Mouse (Mus musculus) MEL (cell line): ENCODE data around the gene Mipol1. TPM values are rescaled to one million over a fixed set of nuclear protein-coding genes. Genes with fewer than 3 reads are reported as not detected.

Experiments
- DNase-seq: peaks from one replicate; pipeline ENCODE4 v3.0.0; 2011; ENCODE audit warnings: low read depth, low spot score
- H3K27ac ChIP-seq: 2 replicates; pipeline ENCODE4 v1.5.1; 2012; ENCODE audit warnings: low read depth, mild to moderate bottlenecking, control low read depth, low read length, moderate library complexity; ENCODE audit not compliant: control insufficient read depth
- H3K27me3 ChIP-seq, 2 experiments: fragments of 150-350 bp in 1 of 2; sonication (generic) in 1 of 2; 2 replicates each; pipeline ENCODE4 v1.6.1; 2012; ENCODE audit warnings: low read length in 2 of 2, mild to moderate bottlenecking in 2 of 2, improper control_type of control experiment in 1 of 2, moderate library complexity in 1 of 2; ENCODE audit not compliant: insufficient read depth in 2 of 2, control insufficient read depth in 1 of 2
- H3K36me3 ChIP-seq, 2 experiments: 2 replicates each; pipeline ENCODE4 v1.6.1; 2012 to 2014; ENCODE audit warnings: low read length in 2 of 2, improper control_type of control experiment in 1 of 2, inconsistent platforms in 1 of 2, mild to moderate bottlenecking in 1 of 2; ENCODE audit not compliant: insufficient read depth in 2 of 2, control insufficient read depth in 1 of 2
- H3K4me1 ChIP-seq, 2 experiments: fragments of 150-350 bp in 1 of 2; sonication (generic) in 1 of 2; 2 replicates each; pipeline ENCODE4 v1.6.1; 2012; ENCODE audit warnings: low read length in 2 of 2, improper control_type of control experiment in 1 of 2, mild to moderate bottlenecking in 1 of 2; ENCODE audit not compliant: insufficient read depth in 2 of 2, control insufficient read depth in 1 of 2
- H3K4me3 ChIP-seq, 2 experiments: fragments of 150-350 bp in 1 of 2; sonication (generic) in 1 of 2; 2 replicates each; pipeline ENCODE4 v1.5.1; 2012; ENCODE audit warnings: low read depth in 2 of 2, low read length in 2 of 2, mild to moderate bottlenecking in 2 of 2, moderate library complexity in 2 of 2, control low read depth in 1 of 2, improper control_type of control experiment in 1 of 2; ENCODE audit not compliant: control insufficient read depth in 1 of 2, insufficient read depth in 1 of 2
- H3K79me2 ChIP-seq: 2 replicates; pipeline ENCODE4 v1.6.1; 2012; ENCODE audit warnings: mild to moderate bottlenecking, low read length, moderate library complexity; ENCODE audit not compliant: control insufficient read depth, poor library complexity, insufficient read depth
- H3K9ac ChIP-seq: 2 replicates; pipeline ENCODE4 v1.6.1; 2012; ENCODE audit warnings: low read depth, mild to moderate bottlenecking, control low read depth, low read length, moderate library complexity; ENCODE audit not compliant: control insufficient read depth, poor library complexity, severe bottlenecking
- H3K9me3 ChIP-seq: fragments of 150-350 bp; sonication (generic); replicated peaks from 2 replicates; pipeline ENCODE4 v1.6.1; 2012; ENCODE audit warnings: mild to moderate bottlenecking, low read length, improper control_type of control experiment, moderate library complexity; ENCODE audit not compliant: insufficient read depth
- BHLHE40 ChIP-seq: IDR thresholded peaks from 2 replicates; pipeline ENCODE4 v1.6.1; 2012; ENCODE audit warnings: low read depth, mild to moderate bottlenecking, inconsistent platforms, low read length, improper control_type of control experiment, borderline replicate concordance
- CTCF ChIP-seq, 3 experiments: IDR thresholded peaks in 2 of 3; conservative IDR thresholded peaks in 1 of 3; 2 replicates each; pipeline ENCODE4 v1.5.1; 2011 to 2012; ENCODE audit warnings: low read length in 3 of 3, low read depth in 2 of 3, mild to moderate bottlenecking in 2 of 3, improper control_type of control experiment in 1 of 3, inconsistent platforms in 1 of 3, mixed read lengths in 1 of 3, moderate library complexity in 1 of 3; ENCODE audit not compliant: control insufficient read depth in 1 of 3, insufficient read depth in 1 of 3, poor library complexity in 1 of 3, severe bottlenecking in 1 of 3
- EP300 ChIP-seq, 2 experiments: IDR thresholded peaks; 2 replicates each; pipeline ENCODE4 v1.6.1; 2011; ENCODE audit warnings: improper control_type of control experiment in 2 of 2, low read length in 2 of 2, low read depth in 1 of 2, mild to moderate bottlenecking in 1 of 2
- GATA1 ChIP-seq: IDR thresholded peaks from 2 replicates; pipeline ENCODE4 v1.6.1; 2011; ENCODE audit warnings: low read depth, low read length, improper control_type of control experiment
- MAFK ChIP-seq: IDR thresholded peaks from 2 replicates; pipeline ENCODE4 v1.6.1; 2011; ENCODE audit warnings: low read depth, mild to moderate bottlenecking, low read length, improper control_type of control experiment, borderline replicate concordance
- MAZ ChIP-seq: IDR thresholded peaks from 2 replicates; pipeline ENCODE4 v1.6.1; 2012; ENCODE audit warnings: low read depth, mild to moderate bottlenecking, inconsistent platforms, low read length, improper control_type of control experiment
- MYB ChIP-seq: IDR thresholded peaks from 2 replicates; pipeline ENCODE4 v1.6.1; 2011; ENCODE audit warnings: mild to moderate bottlenecking, low read depth, low read length, improper control_type of control experiment
- NRF1 ChIP-seq: IDR thresholded peaks from 2 replicates; pipeline ENCODE4 v1.6.1; 2014; ENCODE audit warnings: low read depth, mild to moderate bottlenecking, inconsistent platforms, low read length, improper control_type of control experiment, moderate library complexity; ENCODE audit not compliant: poor library complexity, insufficient read depth, severe bottlenecking
- RCOR1 ChIP-seq: IDR thresholded peaks from 2 replicates; pipeline ENCODE4 v1.6.1; 2012; ENCODE audit warnings: low read depth, mild to moderate bottlenecking, inconsistent platforms, low read length, improper control_type of control experiment
- SIN3A ChIP-seq: IDR thresholded peaks from 2 replicates; pipeline ENCODE4 v1.6.1; 2012; ENCODE audit warnings: low read length, improper control_type of control experiment, inconsistent platforms
- TBP ChIP-seq: IDR thresholded peaks from 2 replicates; pipeline ENCODE4 v1.8.0; 2011; ENCODE audit warnings: low read depth, low read length, improper control_type of control experiment
- TCF12 ChIP-seq: IDR thresholded peaks from 2 replicates; pipeline ENCODE4 v1.6.1; 2014; ENCODE audit warnings: low read depth, mild to moderate bottlenecking, inconsistent platforms, low read length, improper control_type of control experiment, moderate library complexity
- UBTF ChIP-seq: IDR thresholded peaks from 2 replicates; pipeline ENCODE4 v1.6.1; 2012; ENCODE audit warnings: low read depth, mild to moderate bottlenecking, inconsistent platforms, low read length, improper control_type of control experiment, moderate library complexity, borderline replicate concordance; ENCODE audit not compliant: insufficient read depth
- USF1 ChIP-seq: IDR thresholded peaks from 2 replicates; pipeline ENCODE4 v1.6.1; 2014; ENCODE audit warnings: low read depth, mild to moderate bottlenecking, inconsistent platforms, low read length, improper control_type of control experiment, moderate library complexity
- ZC3H11A ChIP-seq: IDR thresholded peaks from 2 replicates; pipeline ENCODE4 v1.6.1; 2012; ENCODE audit warnings: low read depth, mild to moderate bottlenecking, inconsistent platforms, low read length, improper control_type of control experiment
- ZKSCAN1 ChIP-seq: IDR thresholded peaks from 2 replicates; pipeline ENCODE4 v1.6.1; 2012; ENCODE audit warnings: low read depth, mild to moderate bottlenecking, inconsistent platforms, low read length, improper control_type of control experiment, moderate library complexity
- polyA plus RNA-seq, 2 experiments: library from polyadenylated mRNA; stranded (reverse) in 1 of 2; unstranded in 1 of 2; fragments of >175 nt in 1 of 2; fragments of >200 nt in 1 of 2; gene quantifications; 2 replicates each; pipeline versions ENCODE4 v1.2.1 to v1.2.4; 2012; ENCODE audit warnings: low replicate concordance in 2 of 2, low read depth in 1 of 2; ENCODE audit not compliant: insufficient read length in 2 of 2, insufficient read depth in 1 of 2, missing spikeins in 1 of 2
- total RNA-seq: library from RNA; depleted of rRNA; stranded (reverse); fragments of 300-350 nt; gene quantifications from 2 replicates; pipeline ENCODE4 v1.2.3, GENCODE M21; 2012

The Mipol1 gene
- total and polyA plus RNA-seq, 3 experiments, result 4.0 to 8.3 TPM; not detected in 1

- Histone ChIP-seq H3K9me3 (no peaks in the 10 kb centered on the region), H3K27ac (no peak overlapping the region), H3K4me3 (no peak overlapping the region), H3K4me1 (no peaks in the 10 kb centered on the region), H3K9ac (no peak overlapping the region), H3K27me3 (no peaks in the 10 kb centered on the region), H3K36me3 (no peaks in the 10 kb centered on the region), H3K79me2 (no peaks in the 10 kb centered on the region)
- no peak for TF ChIP-seq SIN3A
- no peak for TF ChIP-seq GATA1
- TF ChIP-seq MAFK, result no peak
- no peak for TF ChIP-seq NRF1
- TF ChIP-seq TCF12, result no peak
- no peak for TF ChIP-seq TBP
- TF ChIP-seq CTCF (IDR thresholded peaks at IDR 0.05 in 2 of 3, conservative IDR thresholded peaks at IDR 0.05 in 1 of 3; ENCODE audit: control insufficient read depth in 1 of 3, insufficient read depth in 1 of 3, low read depth in 2 of 3, low read length in 3 of 3, poor library complexity in 1 of 3, severe bottlenecking in 1 of 3), result no peak
- no peak for TF ChIP-seq UBTF
- DNase-seq, result no peak
Measured at GRCm38 (mm10) chr12:57424902-57425301, 194.7 kb downstream of the Mipol1 start.

GRCm38 (mm10) chr12:57428243-57428642, 198.0 kb downstream of the Mipol1 start:
- Histone ChIP-seq H3K4me3 (no peak overlapping the region), H3K4me1 (no peaks in the 10 kb centered on the region), H3K79me2 (no peaks in the 10 kb centered on the region), H3K27ac (no peak overlapping the region), H3K9me3 (no peaks in the 10 kb centered on the region), H3K27me3 (no peaks in the 10 kb centered on the region), H3K36me3 (no peaks in the 10 kb centered on the region)
- TF ChIP-seq ZKSCAN1 (no peak), CTCF (IDR thresholded peaks at IDR 0.05 in 2 of 3, conservative IDR thresholded peaks at IDR 0.05 in 1 of 3; ENCODE audit: control insufficient read depth in 1 of 3, insufficient read depth in 1 of 3, low read depth in 2 of 3, low read length in 3 of 3, poor library complexity in 1 of 3, severe bottlenecking in 1 of 3) (no peak), NRF1 (no peak), EP300 (IDR thresholded peaks at IDR 0.05; ENCODE audit: low read depth in 1 of 2, low read length in 2 of 2) (no peak), GATA1 (no peak), USF1 (no peak), BHLHE40 (no peak), MAZ (no peak), RCOR1 (no peak), ZC3H11A (no peak), MYB (no peak), TBP (no peak)
- TF ChIP-seq, all 39 proteins: peak for 0
- DNase-seq, result no peak
- H3K9ac ChIP-seq, result no peak overlapping the region
